Mouse (Mus musculus) lung, adult 18-20 months (tissue): ENCODE measurements around the gene Nol10.
A peak's percentile ranks its signal among the peaks of the same experiment; 100 is the strongest.
"Not testable (repeated sequence)": the region's sequence is repeated elsewhere in the genome, so short reads cannot be mapped to it uniquely, and the experiment has no call there.

Experiments used
- DNase-seq, 2 experiments: peaks; one replicate each; pipeline ENCODE4 v3.0.0; 2022; ENCODE audit warnings: mixed read lengths in 2 of 2

Nol10 gene

DNA sequence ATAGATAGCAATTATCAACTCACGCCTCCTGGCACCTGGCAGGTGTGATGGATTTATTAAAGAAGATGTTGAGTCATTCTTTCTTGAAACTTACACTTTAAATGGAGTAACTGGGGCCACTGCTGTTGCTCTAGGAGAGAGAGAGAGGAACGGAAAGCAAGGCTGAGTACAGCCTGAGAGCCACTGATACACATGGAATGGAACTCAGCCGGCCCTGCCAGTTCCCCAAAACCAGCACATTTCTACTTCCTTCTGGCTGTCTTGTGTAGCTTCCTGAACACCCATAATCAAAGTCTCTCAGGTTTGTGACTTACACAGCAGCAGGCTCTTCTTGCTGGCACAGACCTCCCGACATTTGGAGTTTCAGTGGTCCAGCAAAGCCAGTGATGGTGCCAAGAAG lies 118.5 kb downstream of the Nol10 start:
- DNase-seq: no peak

DNA sequence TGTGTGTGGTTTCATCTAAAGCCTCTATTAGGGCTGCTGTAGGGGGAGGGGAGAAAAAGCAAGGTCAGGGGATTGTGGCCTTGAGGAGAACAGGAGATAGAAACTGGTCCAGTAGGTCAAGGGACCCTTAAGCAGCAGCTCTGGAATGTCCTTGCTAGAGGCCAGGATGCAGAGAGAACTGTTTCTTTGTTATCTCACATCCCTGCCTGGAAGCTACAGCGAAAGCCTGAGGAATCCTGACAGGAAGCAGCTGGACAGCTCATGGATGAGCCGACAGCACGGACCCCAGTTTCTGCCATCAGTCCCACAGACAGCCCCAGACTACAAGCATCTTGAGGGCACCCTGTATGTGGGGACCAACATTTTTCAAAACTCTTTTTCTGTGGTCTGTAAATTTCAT lies 120.1 kb downstream of the Nol10 start:
- DNase-seq: no peak

GRCm38 (mm10) chr12:17469869-17470268 lies 121.6 kb downstream of the Nol10 start:
- DNase-seq: no peak

DNA sequence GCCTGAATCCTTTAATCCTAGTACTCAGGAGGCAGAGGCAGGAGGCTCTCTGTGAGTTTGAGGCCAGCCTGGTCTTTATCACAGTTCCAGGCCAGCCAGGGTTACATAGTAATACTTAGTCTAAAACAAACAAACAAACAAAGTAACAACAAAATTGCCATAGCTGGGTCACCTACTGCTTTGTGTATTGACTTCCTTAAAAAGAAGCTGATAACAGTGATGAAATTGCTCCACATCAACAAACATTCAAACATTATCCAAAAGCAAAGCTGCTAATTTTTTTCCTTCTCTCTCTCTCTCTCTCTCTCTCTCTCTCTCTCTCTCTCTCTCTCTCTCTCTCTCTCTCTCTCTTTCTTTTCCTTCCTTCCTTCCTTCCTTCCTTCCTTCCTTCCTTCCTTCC lies 122.3 kb downstream of the Nol10 start:
- DNase-seq: not testable (repeated sequence)

DNA sequence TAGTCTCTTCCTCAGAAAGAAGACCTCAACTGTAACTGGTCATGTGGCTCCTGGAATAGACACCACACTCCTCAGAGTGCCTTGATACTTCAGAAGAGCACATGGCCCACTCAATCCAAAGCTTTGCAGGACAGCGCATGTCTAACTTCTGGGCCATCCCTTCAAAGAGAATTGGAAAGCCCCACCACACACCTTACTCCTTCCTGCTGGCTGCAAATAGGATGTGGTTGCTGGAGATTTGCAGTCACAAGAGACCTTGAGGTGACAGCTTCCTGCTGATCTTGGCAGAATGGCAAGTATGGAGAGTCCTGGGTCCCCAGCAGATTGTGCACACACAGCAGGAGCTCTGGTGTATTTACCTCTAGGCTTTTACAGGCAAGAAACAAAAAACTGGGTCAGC lies 123.1 kb downstream of the Nol10 start:
- DNase-seq: no peak

- no peak for DNase-seq
Observed at GRCm38 (mm10) chr12:17473128-17473527, 124.9 kb downstream of the Nol10 start.

DNA sequence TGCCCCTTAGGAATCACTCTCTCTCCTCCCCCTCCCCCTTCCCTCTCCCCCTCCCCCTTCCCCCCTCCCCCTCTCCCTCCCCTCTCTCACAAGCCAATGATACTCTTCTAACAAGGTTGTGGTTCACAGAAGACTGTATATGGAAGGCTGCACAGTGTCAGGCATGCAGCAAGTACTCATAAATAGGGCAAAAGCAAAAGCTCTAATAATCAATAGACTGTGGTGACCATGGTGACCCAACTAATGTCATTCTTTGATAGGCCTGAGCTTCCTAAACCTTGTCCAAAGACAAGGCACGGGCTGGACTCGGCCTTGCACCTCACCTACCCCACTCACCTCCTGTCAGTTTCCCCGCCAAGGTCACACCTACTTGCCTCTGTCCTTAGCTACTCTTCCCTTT lies 125.6 kb downstream of the Nol10 start:
- no peak for DNase-seq

- no peak for DNase-seq
Observed at GRCm38 (mm10) chr12:17474681-17475080, 126.4 kb downstream of the Nol10 start.

DNA sequence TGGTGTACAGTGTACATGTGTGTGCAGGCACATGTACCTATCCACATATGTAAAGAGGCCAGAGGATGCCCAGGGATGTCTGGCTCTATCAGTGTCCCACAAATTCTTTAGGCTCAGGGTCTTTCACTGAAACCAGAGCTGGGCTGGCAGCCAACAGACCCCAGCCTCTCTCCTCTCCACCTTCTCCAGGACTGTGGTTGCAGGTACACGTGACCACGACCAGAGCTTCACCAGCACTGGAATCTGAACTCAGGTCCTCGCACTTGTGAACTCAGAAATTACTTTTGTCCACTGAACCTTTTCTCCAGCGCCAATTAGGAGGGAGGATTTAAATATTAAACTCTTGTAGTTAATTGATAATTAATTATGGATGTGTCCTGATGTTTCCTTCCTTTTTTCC lies 126.9 kb downstream of the Nol10 start:
- DNase-seq: no peak

- DNase-seq: peak in 1 of 2 experiments; percentile 0
Observed at GRCm38 (mm10) chr12:17478196-17478595, 129.9 kb downstream of the Nol10 start.

DNA sequence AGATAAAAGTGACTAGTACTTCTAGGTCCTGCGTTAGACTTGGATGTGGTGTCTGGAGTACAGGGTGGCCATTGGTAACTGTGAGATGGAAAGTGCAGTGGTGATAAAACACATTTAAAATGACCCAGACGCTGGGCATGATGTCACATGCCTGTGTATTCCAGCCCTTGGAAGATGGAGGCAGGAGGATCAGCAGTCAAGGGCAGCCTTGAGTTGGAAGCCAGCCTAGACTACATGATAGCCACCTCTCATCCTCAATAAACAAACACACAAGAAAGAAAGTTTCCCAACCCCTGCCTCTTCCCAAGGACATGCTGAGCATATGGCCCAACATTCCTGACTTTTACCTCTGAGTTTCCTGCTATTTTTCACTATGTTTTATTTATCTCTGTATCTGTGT lies 130.6 kb downstream of the Nol10 start:
- peak in 1 of 2 experiments; percentile 0 for DNase-seq
